Mouse (Mus musculus): Measurements from ENCODE around the gene Chn2.

Gene Chn2

GRCm38 (mm10) chr6:54200031-54200722 is 160.8 kb downstream of the Chn2 start:
- DNase-seq (ENCODE audit: low spot score in 2 of 2), result no peak

GRCm38 (mm10) chr6:54202311-54203020 is 163.1 kb downstream of the Chn2 start:
- no peak for DNase-seq (ENCODE audit: low spot score in 2 of 2)

GRCm38 (mm10) chr6:54203316-54203715 is 164.0 kb downstream of the Chn2 start:
- DNase-seq (ENCODE audit: low spot score in 2 of 2), result no peak

GRCm38 (mm10) chr6:54203926-54204325 is 164.6 kb downstream of the Chn2 start:
- no peak for DNase-seq (ENCODE audit: low spot score in 2 of 2)

- no peak for DNase-seq (ENCODE audit: low spot score in 2 of 2)
Measured at GRCm38 (mm10) chr6:54204931-54205330, 165.6 kb downstream of the Chn2 start.

GRCm38 (mm10) chr6:54205471-54205870 is 166.1 kb downstream of the Chn2 start:
- DNase-seq (ENCODE audit: low spot score in 2 of 2), result no peak

GRCm38 (mm10) chr6:54206221-54206738 is 166.9 kb downstream of the Chn2 start:
- no peak for DNase-seq (ENCODE audit: low spot score in 2 of 2)

GRCm38 (mm10) chr6:54208786-54209185 is 169.4 kb downstream of the Chn2 start:
- DNase-seq (ENCODE audit: low spot score in 2 of 2), result no peak

GRCm38 (mm10) chr6:54210971-54211370 is 171.6 kb downstream of the Chn2 start:
- DNase-seq (ENCODE audit: low spot score in 2 of 2), result no peak

GRCm38 (mm10) chr6:54211939-54212338 is 172.6 kb downstream of the Chn2 start:
- no peak for DNase-seq (ENCODE audit: low spot score in 2 of 2)

GRCm38 (mm10) chr6:54213743-54214142 is 174.4 kb downstream of the Chn2 start:
- no peak for DNase-seq (ENCODE audit: low spot score in 2 of 2)

- DNase-seq (ENCODE audit: low spot score in 2 of 2), result no peak
Measured at GRCm38 (mm10) chr6:54215636-54216035, 176.3 kb downstream of the Chn2 start.

GRCm38 (mm10) chr6:54216512-54216911 is 177.2 kb downstream of the Chn2 start:
- no peak for DNase-seq (ENCODE audit: low spot score in 2 of 2)

GRCm38 (mm10) chr6:54220124-54220523 is 180.8 kb downstream of the Chn2 start:
- DNase-seq (ENCODE audit: low spot score in 2 of 2), result no peak

- no peak for DNase-seq (ENCODE audit: low spot score in 2 of 2)
Measured at GRCm38 (mm10) chr6:54223529-54223928, 184.2 kb downstream of the Chn2 start.

- DNase-seq (ENCODE audit: low spot score in 2 of 2), result no peak
Measured at GRCm38 (mm10) chr6:54224325-54224724, 185.0 kb downstream of the Chn2 start.

- DNase-seq (ENCODE audit: low spot score in 2 of 2), result no peak
Measured at GRCm38 (mm10) chr6:54225327-54225726, 186.0 kb downstream of the Chn2 start.

GRCm38 (mm10) chr6:54227061-54227460 is 187.7 kb downstream of the Chn2 start:
- no peak for DNase-seq (ENCODE audit: low spot score in 2 of 2)

- no peak for DNase-seq (ENCODE audit: low spot score in 2 of 2)
Measured at GRCm38 (mm10) chr6:54228421-54228820, 189.1 kb downstream of the Chn2 start.

GRCm38 (mm10) chr6:54228874-54229273 is 189.5 kb downstream of the Chn2 start:
- peak in 1 of 2 experiments; percentile 37 for DNase-seq (ENCODE audit: low spot score in 2 of 2)

- no peak for DNase-seq (ENCODE audit: low spot score in 2 of 2)
Measured at GRCm38 (mm10) chr6:54231769-54232558, 192.6 kb downstream of the Chn2 start.

- no peak for DNase-seq (ENCODE audit: low spot score in 2 of 2)
Measured at GRCm38 (mm10) chr6:54236441-54236840, 197.1 kb downstream of the Chn2 start.
